Mouse (Mus musculus) limb, embryonic 14.5 days (tissue): ENCODE data around the gene Tmc1. TPM values are rescaled to one million over a fixed set of nuclear protein-coding genes. Genes with fewer than 3 reads are reported as not detected.
A peak's percentile ranks its signal among the peaks of the same experiment; 100 is the strongest.

ENCODE experiments used
- ATAC-seq: fragments of 200-750 bp; cut with Nextera tagmentation; 2 replicates; pipeline ENCODE4 v1.8.0; 2017; ENCODE audit warnings: low read depth, moderate number of reproducible peaks, moderate TSS enrichment; ENCODE audit not compliant: low FRiP score
- DNase-seq: peaks from one replicate; pipeline ENCODE4 v3.0.0-alpha.2; 2015; ENCODE audit warnings: low spot score
- H3K27ac ChIP-seq: fragments of 300-500 bp; sonication (generic); replicated peaks from 2 replicates; pipeline ENCODE4 v1.5.1; 2014; ENCODE audit warnings: low read depth, mild to moderate bottlenecking, low read length, moderate library complexity, mixed read lengths
- H3K27me3 ChIP-seq: fragments of 300-500 bp; sonication (generic); 2 replicates; pipeline ENCODE4 v1.6.1; 2014; ENCODE audit warnings: low read length, mixed read lengths; ENCODE audit not compliant: control insufficient read depth, insufficient read depth
- H3K36me3 ChIP-seq: fragments of 300-500 bp; sonication (generic); 2 replicates; pipeline ENCODE4 v1.6.1; 2014; ENCODE audit warnings: mild to moderate bottlenecking, low read length, moderate library complexity, mixed read lengths; ENCODE audit not compliant: control insufficient read depth, insufficient read depth
- H3K4me1 ChIP-seq: fragments of 300-500 bp; sonication (generic); 2 replicates; pipeline ENCODE4 v1.6.1; 2014; ENCODE audit warnings: antibody characterized with exemption, low read length, mixed read lengths; ENCODE audit not compliant: control insufficient read depth, insufficient read depth
- H3K4me2 ChIP-seq: fragments of 300-500 bp; sonication (generic); replicated peaks from 2 replicates; pipeline ENCODE4 v1.6.1; 2014; ENCODE audit warnings: low read depth, mild to moderate bottlenecking, low read length, moderate library complexity; ENCODE audit not compliant: severe bottlenecking
- H3K4me3 ChIP-seq: fragments of 300-500 bp; sonication (generic); replicated peaks from 2 replicates; pipeline ENCODE4 v1.5.1; 2014; ENCODE audit warnings: low read length
- H3K9ac ChIP-seq: fragments of 300-500 bp; sonication (generic); 2 replicates; pipeline ENCODE4 v1.6.1; 2014; ENCODE audit warnings: mild to moderate bottlenecking, low read depth, low read length, moderate library complexity; ENCODE audit not compliant: severe bottlenecking
- H3K9me3 ChIP-seq: fragments of 300-500 bp; sonication (generic); 2 replicates; pipeline ENCODE4 v1.6.1; 2016; ENCODE audit warnings: low read length; ENCODE audit not compliant: control insufficient read depth
- POLR2A ChIP-seq: fragments of 200-500 bp; IDR thresholded peaks from 2 replicates; pipeline ENCODE4 v1.8.0; 2012; ENCODE audit warnings: inconsistent platforms, mild to moderate bottlenecking, moderate library complexity, borderline replicate concordance; ENCODE audit not compliant: insufficient read depth, insufficient read length; ENCODE audit errors: extremely low read depth
- WGBS: fragments of 180-500 bp; shearing (Covaris S2); extraction: QIAGEN DNeasy Blood & Tissue Kit; methylation state at CpG from one replicate; pipeline ENCODE4 v1.1.7; 2014; 5-methylcytosine and 5-hydroxymethylcytosine counted together
- polyA plus RNA-seq, 2 experiments: library from polyadenylated mRNA; depleted of rRNA in 1 of 2; stranded (reverse) in 1 of 2; unstranded in 1 of 2; fragments of >200 nt; fragmentation: Nextera tagmentation in 1 of 2; extraction: Ambion mirVana in 1 of 2; gene quantifications; 2 replicates each; pipeline versions ENCODE4 v1.2.1 to v1.2.3; 2012 to 2014

The Tmc1 gene
- polyA plus RNA-seq, 2 experiments, result 0.07 to 0.16 TPM

GRCm38 (mm10) chr19:20775681-20776080 lies 178.3 kb downstream of the Tmc1 start:
- no peak for TF ChIP-seq POLR2A
- Histone ChIP-seq H3K27ac (no peak overlapping the region), H3K4me2 (no peak overlapping the region), H3K4me1 (no peaks in the 10 kb centered on the region), H3K9me3 (no peaks in the 10 kb centered on the region), H3K36me3 (no peaks in the 10 kb centered on the region), H3K9ac (no peak overlapping the region), H3K4me3 (no peak overlapping the region), H3K27me3 (no peaks in the 10 kb centered on the region)
- 72% methylated on average over 2 of the region's 2 CpGs for WGBS
- no peak for ATAC-seq
- DNase-seq, result no peak

GRCm38 (mm10) chr19:20773941-20774340 lies 180.1 kb downstream of the Tmc1 start:
- no peaks in the 10 kb centered on the region for H3K27me3 ChIP-seq
- TF ChIP-seq POLR2A, result no peak

GRCm38 (mm10) chr19:20764214-20764613 lies 189.8 kb downstream of the Tmc1 start:
- no peak overlapping the region for H3K9ac ChIP-seq
- WGBS, result 3% methylated on average over 1 of the region's 1 CpGs
- 0 out of 2 replicates have a peak, but pooled peaks cover 2% of the 10 kb centered on the region for H3K4me1 ChIP-seq
- H3K27me3 ChIP-seq, result no peaks in the 10 kb centered on the region
- H3K4me2 ChIP-seq, result no peak overlapping the region
- ATAC-seq, result peak; percentile 50; the same call in 1 of the 2 replicates
- no peak overlapping the region for H3K27ac ChIP-seq
- TF ChIP-seq POLR2A, result no peak
- H3K9me3 ChIP-seq, result no peaks in the 10 kb centered on the region
- peak; percentile 75 for DNase-seq
- H3K4me3 ChIP-seq, result no peak overlapping the region
- H3K36me3 ChIP-seq, result no peaks in the 10 kb centered on the region

More at GRCm38 (mm10) chr19:20773941-20774340, 180.1 kb downstream of the Tmc1 start:
- H3K4me1 ChIP-seq, result no peaks in the 10 kb centered on the region
- H3K36me3 ChIP-seq, result no peaks in the 10 kb centered on the region
- H3K4me2 ChIP-seq, result no peak overlapping the region
- no peak overlapping the region for H3K27ac ChIP-seq
- WGBS, result 90% methylated on average over 7 of the region's 7 CpGs
- ATAC-seq (no peak), DNase-seq (no peak)
- no peaks in the 10 kb centered on the region for H3K9me3 ChIP-seq
- no peak overlapping the region for H3K9ac ChIP-seq
- H3K4me3 ChIP-seq, result no peak overlapping the region

DNA sequence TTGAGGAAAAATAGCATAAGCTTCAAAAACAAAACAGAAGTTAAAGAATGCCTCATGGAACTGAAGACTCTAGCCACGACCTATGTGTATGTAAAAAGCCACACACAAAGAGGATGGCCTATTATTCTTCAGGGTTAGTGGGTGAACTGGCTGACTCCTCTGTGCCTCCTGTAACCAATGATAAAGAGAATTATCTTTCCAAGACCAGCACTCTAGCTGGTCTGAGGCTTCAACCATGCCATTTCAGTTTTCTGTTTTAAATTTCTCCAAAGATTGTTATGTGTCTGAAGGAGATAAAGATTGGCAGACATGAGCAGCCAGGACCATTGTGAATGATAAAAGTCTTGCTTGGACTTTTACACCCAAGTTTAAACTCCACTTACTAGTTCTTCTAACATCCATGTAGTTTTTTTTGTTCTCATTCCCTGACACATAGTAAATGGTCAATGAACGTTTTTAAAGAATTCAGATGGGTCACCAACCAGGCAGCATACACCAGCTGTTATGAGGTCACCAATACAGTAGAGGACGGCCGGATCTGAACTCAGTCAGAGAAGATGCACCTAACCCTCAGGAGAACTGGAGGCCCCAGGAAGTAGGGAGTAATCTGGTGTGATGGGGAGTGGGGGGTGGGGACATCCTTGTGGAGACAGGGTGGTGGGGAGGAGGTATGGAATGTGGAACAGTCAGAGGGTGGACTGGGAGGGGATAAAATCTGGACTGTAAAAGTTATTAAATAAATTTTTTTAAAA lies 192.2 kb downstream of the Tmc1 start:
- no peaks in the 10 kb centered on the region for H3K27me3 ChIP-seq
- no peak overlapping the region for H3K9ac ChIP-seq
- H3K4me3 ChIP-seq, result no peak overlapping the region
- TF ChIP-seq POLR2A, result no peak
- ATAC-seq, result no peak
- no peak overlapping the region for H3K27ac ChIP-seq
- 0 out of 2 replicates have a peak, but pooled peaks cover 2% of the 10 kb centered on the region for H3K4me1 ChIP-seq
- no peaks in the 10 kb centered on the region for H3K36me3 ChIP-seq
- DNase-seq, result no peak
- no peak overlapping the region for H3K4me2 ChIP-seq
- no peaks in the 10 kb centered on the region for H3K9me3 ChIP-seq
- 75% methylated on average over 4 of the region's 4 CpGs for WGBS

- TF ChIP-seq POLR2A, result no peak
- peak; percentile 12 for DNase-seq
- no peak for ATAC-seq
- Histone ChIP-seq H3K9ac (no peak overlapping the region), H3K4me2 (no peak overlapping the region), H3K9me3 (no peaks in the 10 kb centered on the region), H3K4me1 (0 out of 2 replicates have a peak, but pooled peaks cover 2% of the 10 kb centered on the region), H3K36me3 (no peaks in the 10 kb centered on the region), H3K27ac (no peak overlapping the region), H3K4me3 (no peak overlapping the region), H3K27me3 (no peaks in the 10 kb centered on the region)
- WGBS, result 72% methylated on average over 3 of the region's 3 CpGs
Observed at GRCm38 (mm10) chr19:20761119-20761518, 192.9 kb downstream of the Tmc1 start.

DNA sequence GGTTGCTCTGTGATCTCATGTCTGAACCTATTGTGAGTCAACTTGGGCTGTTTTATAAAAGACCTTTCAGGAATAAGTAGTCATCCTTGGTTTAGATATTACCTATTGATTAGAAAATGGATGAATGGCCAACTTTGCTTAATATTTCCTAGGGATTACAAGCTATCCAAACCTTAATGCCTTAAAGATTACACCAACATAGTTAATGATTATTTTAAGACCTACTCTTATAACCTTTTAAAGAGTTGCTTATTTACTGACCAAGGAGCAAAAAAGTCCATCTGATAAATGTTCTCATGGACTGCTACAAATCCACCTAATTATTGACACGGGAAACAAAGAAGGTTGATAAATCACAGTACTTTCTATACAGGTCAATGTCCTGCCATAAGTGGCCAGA lies 209.4 kb downstream of the Tmc1 start:
- H3K9me3 ChIP-seq, result no peaks in the 10 kb centered on the region
- no peak overlapping the region for H3K4me2 ChIP-seq
- H3K4me3 ChIP-seq, result no peak overlapping the region
- no peak overlapping the region for H3K9ac ChIP-seq
- H3K4me1 ChIP-seq, result no peaks in the 10 kb centered on the region
- no peaks in the 10 kb centered on the region for H3K27me3 ChIP-seq
- DNase-seq (no peak), ATAC-seq (no peak)
- no peak overlapping the region for H3K27ac ChIP-seq
- WGBS, result 82% methylated on average over 1 of the region's 1 CpGs
- TF ChIP-seq POLR2A, result no peak
- H3K36me3 ChIP-seq, result no peaks in the 10 kb centered on the region

Other genes with a start within 250 kb of the Tmc1 start
- gene Aldh1a7, start 226.6 kb downstream of the Tmc1 start, polyA plus RNA-seq (2012; rRNA removed), result 1.4 and 3.3 TPM in 2 replicates
- gene Aldh1a7, start 226.6 kb downstream of the Tmc1 start, polyA plus RNA-seq (2014; fragmentation: Nextera tagmentation; extraction: Ambion mirVana), result 4.5 and 5.2 TPM in 2 replicates